In the genomic region with DNA sequence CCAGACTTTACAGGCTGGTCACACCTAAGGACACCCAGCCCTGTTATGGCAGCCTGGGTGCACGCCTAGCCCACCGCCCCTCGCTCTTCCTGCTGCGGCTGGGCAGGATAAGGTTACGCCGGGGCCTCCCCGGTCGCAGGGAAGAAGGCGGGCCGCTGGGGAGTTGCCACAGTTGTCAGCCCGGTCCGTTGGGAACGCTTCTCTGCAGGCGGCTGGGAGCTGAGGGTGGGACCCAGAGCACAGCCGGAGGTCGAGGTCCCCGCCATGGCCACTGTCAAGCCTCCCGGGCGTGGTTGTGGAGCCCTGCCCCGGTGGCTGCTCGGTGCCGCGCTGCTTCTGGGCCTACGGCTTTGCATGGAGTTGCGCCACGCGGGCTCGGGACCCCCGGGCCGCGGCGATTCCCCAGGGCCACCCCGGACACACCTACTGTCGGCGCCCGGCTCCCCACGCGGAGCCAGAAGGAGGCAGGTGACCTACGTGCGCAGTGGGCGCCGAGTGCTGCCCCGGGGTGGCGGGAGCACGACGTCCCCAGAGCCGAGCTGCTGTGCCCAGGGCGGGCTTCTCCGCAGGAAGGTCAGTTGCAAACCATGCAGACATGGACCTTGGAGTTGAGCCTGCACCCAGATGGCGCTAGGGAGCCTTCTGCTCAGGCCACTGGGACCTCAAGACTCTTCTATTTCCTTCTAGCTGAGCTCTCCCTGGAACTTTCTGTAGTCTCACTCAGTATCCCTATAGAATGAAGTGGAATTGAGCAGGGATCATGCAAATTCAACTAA, we compare ENCODE assay signal across 8 mouse cellular contexts. TPM values are rescaled to one million over a fixed set of nuclear protein-coding genes. Genes with fewer than 3 reads are reported as not detected.
A peak's percentile ranks its signal among the peaks of the same experiment; 100 is the strongest.
DNase-seq lines count a peak whose midpoint lies in the region; ATAC-seq and TF ChIP-seq lines count a peak whose summit lies in the region.

A gene (plus strand): TSS at position 191 of the 776 bp plus-strand sequence.

- peak; percentile 94 for DNase-seq in MN1 (ENCODE audit: low spot score)
- DNase-seq in cerebellum, adult 18-20 months = peak; percentile 82 to 83
- peak; percentile 87 to 88 for DNase-seq in heart, postnatal 10 days
- peak; percentile 89 to 90 for DNase-seq in kidney, postnatal 25 days
- peak; percentile 78 for DNase-seq in urinary bladder, postnatal 14 days (ENCODE audit: low spot score)

- no peaks in the 10 kb centered on the region for H3K9me3 ChIP-seq in forebrain, embryonic 16.5 days (ENCODE audit: control insufficient read depth, low read length)
- H3K9me3 ChIP-seq in liver, embryonic 15.5 days (replicated peaks) = no peaks in the 10 kb centered on the region

- peaks cover 16% of the 10 kb centered on the region for H3K4me1 ChIP-seq in forebrain, embryonic 16.5 days (replicated peaks; ENCODE audit: control insufficient read depth, insufficient read depth, low read length)
- H3K4me1 ChIP-seq in liver, embryonic 15.5 days (replicated peaks) = no peaks in the 10 kb centered on the region
- peaks cover 13% of the 10 kb centered on the region for H3K4me1 ChIP-seq in olfactory bulb, adult 2 months (ENCODE audit: control insufficient read depth, insufficient read depth, low read length)

- H3K4me3 ChIP-seq in forebrain, embryonic 16.5 days (replicated peaks; ENCODE audit: low read length) = peak within 1 kb of the TSS; percentile 56
- peak within 1 kb of the TSS; percentile 50 for H3K4me3 ChIP-seq in liver, embryonic 15.5 days (replicated peaks)
- H3K4me3 ChIP-seq in olfactory bulb, adult 2 months (ENCODE audit: insufficient read depth, low read depth, low read length) = peak within 1 kb of the TSS; percentile 48

- under 1% methylated on average over 45 of the region's 50 CpGs for WGBS in forebrain, embryonic 16.5 days
- under 1% methylated on average over 50 of the region's 50 CpGs for WGBS in liver, embryonic 15.5 days (ENCODE audit: insufficient replicate concordance)
- WGBS in olfactory bulb, adult 2 months = 1% methylated on average over 50 of the region's 50 CpGs

- no peak for TF ChIP-seq POLR2A in olfactory bulb, adult 2 months (IDR thresholded peaks at IDR 0.05; ENCODE audit: insufficient read depth, low read depth, low read length)

- peak; percentile 43; the same call in 1 of the 2 replicates for TF ChIP-seq CTCF in olfactory bulb, adult 2 months (IDR thresholded peaks at IDR 0.05; ENCODE audit: insufficient read depth, low read depth, low read length)

- intact Hi-C loops in heart, postnatal 10 days (cut with DNase I) = loop anchor here (2.0 kb wide), 2 partner anchors 162 to 200 kb away; a partner anchor contains a TSS

- peak; percentile 70 for ATAC-seq in forebrain, embryonic 16.5 days
- no peak for ATAC-seq in liver, embryonic 15.5 days (ENCODE audit: insufficient read depth)

- H3K9ac ChIP-seq in forebrain, embryonic 16.5 days (replicated peaks; ENCODE audit: low read depth, low read length) = peak within 1 kb of the TSS; percentile 72
- no peak within 1 kb of the TSS; the same call in 1 of the 2 replicates for H3K9ac ChIP-seq in liver, embryonic 15.5 days

- H3K4me2 ChIP-seq in forebrain, embryonic 16.5 days (ENCODE audit: low read length) = peak within 1 kb of the TSS; percentile 98
- H3K4me2 ChIP-seq in liver, embryonic 15.5 days = peak within 1 kb of the TSS; percentile 69

- H3K27me3 ChIP-seq in forebrain, embryonic 16.5 days (replicated peaks; ENCODE audit: control insufficient read depth, insufficient read depth, low read length) = no peaks in the 10 kb centered on the region
- peaks cover 55% of the 10 kb centered on the region for H3K27me3 ChIP-seq in liver, embryonic 15.5 days

- no peak within 1 kb of the TSS; the same call in 1 of the 2 replicates for H3K27ac ChIP-seq in forebrain, embryonic 16.5 days (ENCODE audit: low read length)
- no peak within 1 kb of the TSS for H3K27ac ChIP-seq in liver, embryonic 15.5 days (replicated peaks)
- H3K27ac ChIP-seq in olfactory bulb, adult 2 months (ENCODE audit: insufficient read depth, low read depth, low read length) = no peak within 1 kb of the TSS

- H3K36me3 ChIP-seq in forebrain, embryonic 16.5 days (ENCODE audit: control insufficient read depth, insufficient read depth) = no peaks in the 10 kb centered on the region
- H3K36me3 ChIP-seq in liver, embryonic 15.5 days (replicated peaks) = no peaks in the 10 kb centered on the region

RNA-seq across cellular contexts. Expression of the gene that starts here (rescaled TPM):
- polyA plus RNA-seq in forebrain, embryonic 16.5 days (2015; fragmentation: Nextera tagmentation; extraction: Ambion mirVana) = 0.27 and 0.47 TPM in 2 replicates
- 1 to 10 TPM; 1.9 to 2.3 TPM for total RNA-seq in heart, postnatal 10 days (2021)
- polyA plus RNA-seq in liver, embryonic 15.5 days (2015; fragmentation: Nextera tagmentation; extraction: Ambion mirVana) = 0.35 and 0.37 TPM in 2 replicates
- not detected in 2 replicates for polyA plus RNA-seq in olfactory bulb, adult 2 months (2012; ENCODE audit: insufficient read depth, insufficient read length, low replicate concordance, missing spikeins)

Comparison
In these comparisons a context has a peak if more than half of its experiments do, and no peak if none do; other contexts are left out.
1. Peak in ATAC-seq, H3K4me3 ChIP-seq, H3K9ac ChIP-seq and H3K4me2 ChIP-seq in forebrain, embryonic 16.5 days; RNA of the gene not detected or under 1 TPM.